Mouse (Mus musculus): Measurements from ENCODE around the gene Arhgap24.

DNA sequence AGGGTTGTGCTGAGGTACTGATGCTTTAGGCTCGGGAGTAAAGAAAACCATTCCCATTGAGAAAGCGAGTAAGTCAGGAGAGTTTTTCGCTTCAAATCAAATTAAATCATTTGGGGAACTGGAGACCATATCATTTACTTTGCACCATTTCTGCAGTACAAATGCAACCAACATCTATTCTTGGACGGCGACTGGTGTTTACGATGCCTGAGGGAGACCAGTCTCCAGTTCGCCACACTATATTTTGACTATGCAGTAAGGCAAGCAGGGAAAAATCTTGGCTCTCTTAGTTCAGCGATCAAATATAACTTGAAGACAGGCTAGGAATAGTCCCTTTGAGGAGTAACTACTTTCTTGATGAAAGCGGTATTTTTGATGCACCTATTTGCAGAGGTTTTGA, 11.0 kb downstream of the Arhgap24 start:
- TF ChIP-seq USF1 (IDR thresholded peaks at IDR 0.05; ENCODE audit: low read depth) (no peak), CEBPB (IDR thresholded peaks at IDR 0.05; ENCODE audit: insufficient read depth, poor library complexity, severe bottlenecking) (no peak), POLR2AphosphoS2 (IDR thresholded peaks at IDR 0.05; ENCODE audit: insufficient read length, low read depth) (no peak)

Measured in myocyte (in vitro differentiated cells).